Mouse (Mus musculus) midbrain, postnatal 0 days (tissue): Measurements from ENCODE around the gene Nfkbil1. TPM values are rescaled to one million over a fixed set of nuclear protein-coding genes. Genes with fewer than 3 reads are reported as not detected.
A peak's percentile ranks its signal among the peaks of the same experiment; 100 is the strongest.

ENCODE experiments used
- ATAC-seq: fragments of 200-750 bp; cut with Nextera tagmentation; 2 replicates; pipeline ENCODE4 v1.8.0; 2017; ENCODE audit warnings: moderate number of reproducible peaks, mild to moderate bottlenecking, moderate TSS enrichment, moderate library complexity; ENCODE audit not compliant: low FRiP score
- DNase-seq: peaks from one replicate; pipeline ENCODE4 v3.0.0-alpha.2; 2015; ENCODE audit warnings: low spot score
- H3K27ac ChIP-seq: fragments of 300-500 bp; sonication (generic); 2 replicates; pipeline ENCODE4 v1.5.1; 2014; ENCODE audit warnings: low read depth, mild to moderate bottlenecking, low read length, mixed read lengths
- H3K27me3 ChIP-seq: fragments of 300-500 bp; sonication (generic); 2 replicates; pipeline ENCODE4 v1.6.1; 2014; ENCODE audit warnings: low read length, control low read depth, mixed read lengths; ENCODE audit not compliant: insufficient read depth
- H3K36me3 ChIP-seq: fragments of 300-500 bp; sonication (generic); 2 replicates; pipeline ENCODE4 v1.6.1; 2014; ENCODE audit warnings: low read length, control low read depth, mixed read lengths; ENCODE audit not compliant: insufficient read depth
- H3K4me1 ChIP-seq: fragments of 300-500 bp; sonication (generic); 2 replicates; pipeline ENCODE4 v1.6.1; 2014; ENCODE audit warnings: mild to moderate bottlenecking, control low read depth, antibody characterized with exemption, low read length, mixed read lengths; ENCODE audit not compliant: insufficient read depth
- H3K4me2 ChIP-seq: fragments of 300-500 bp; sonication (generic); 2 replicates; pipeline ENCODE4 v1.6.1; 2014; ENCODE audit warnings: low read depth, mild to moderate bottlenecking, low read length, mixed read lengths; ENCODE audit not compliant: poor library complexity, severe bottlenecking
- H3K4me3 ChIP-seq: fragments of 300-500 bp; sonication (generic); 2 replicates; pipeline ENCODE4 v1.5.1; 2014; ENCODE audit warnings: low read depth, mild to moderate bottlenecking, low read length, moderate library complexity
- H3K9ac ChIP-seq: fragments of 300-500 bp; sonication (generic); replicated peaks from 2 replicates; pipeline ENCODE4 v1.6.1; 2014; ENCODE audit warnings: mild to moderate bottlenecking, low read length, moderate library complexity, mixed read lengths; ENCODE audit not compliant: poor library complexity, severe bottlenecking
- H3K9me3 ChIP-seq: fragments of 300-500 bp; sonication (generic); 2 replicates; pipeline ENCODE4 v1.6.1; 2016; ENCODE audit warnings: low read length, control low read depth
- CTCF ChIP-seq: IDR thresholded peaks from 2 replicates; pipeline ENCODE4 v1.5.1; 2016; ENCODE audit warnings: antibody characterized with exemption, mild to moderate bottlenecking
- WGBS: fragments of 180-500 bp; shearing (Covaris S2); extraction: QIAGEN DNeasy Blood & Tissue Kit; methylation state at CpG from one replicate; pipeline ENCODE4 v1.1.7; 2014; 5-methylcytosine and 5-hydroxymethylcytosine counted together
- polyA plus RNA-seq: library from polyadenylated mRNA; unstranded; fragments of >200 nt; fragmentation: Nextera tagmentation; extraction: Ambion mirVana; gene quantifications from 2 replicates; pipeline ENCODE4 v1.2.1, GENCODE M21; 2015
- total RNA-seq: library from RNA; depleted of rRNA; stranded (reverse); fragments of >200 nt; gene quantifications from 2 replicates; pipeline ENCODE4 v1.2.3, GENCODE M21; 2014

Nfkbil1 gene
- total and polyA plus RNA-seq, 2 experiments from 2014 or later = 12.3 to 18.5 TPM

GRCm38 (mm10) chr17:35232043-35232442 is 3.5 kb downstream of the Nfkbil1 start:
- peak; percentile 92 for TF ChIP-seq CTCF
- DNase-seq (peak; percentile 86), ATAC-seq (no peak)
- H3K4me3 ChIP-seq = no peak overlapping the region
- no peak overlapping the region for H3K9ac ChIP-seq
- no peaks in the 10 kb centered on the region for H3K9me3 ChIP-seq
- 10% methylated on average over 12 of the region's 12 CpGs for WGBS
- no peak overlapping the region; the same call in 1 of the 2 replicates for H3K4me2 ChIP-seq
- H3K36me3 ChIP-seq = peaks cover 46% of the 10 kb centered on the region
- H3K4me1 ChIP-seq = peaks cover 5% of the 10 kb centered on the region; the same call in 1 of the 2 replicates
- H3K27me3 ChIP-seq = no peaks in the 10 kb centered on the region
- H3K27ac ChIP-seq = no peak overlapping the region

DNA sequence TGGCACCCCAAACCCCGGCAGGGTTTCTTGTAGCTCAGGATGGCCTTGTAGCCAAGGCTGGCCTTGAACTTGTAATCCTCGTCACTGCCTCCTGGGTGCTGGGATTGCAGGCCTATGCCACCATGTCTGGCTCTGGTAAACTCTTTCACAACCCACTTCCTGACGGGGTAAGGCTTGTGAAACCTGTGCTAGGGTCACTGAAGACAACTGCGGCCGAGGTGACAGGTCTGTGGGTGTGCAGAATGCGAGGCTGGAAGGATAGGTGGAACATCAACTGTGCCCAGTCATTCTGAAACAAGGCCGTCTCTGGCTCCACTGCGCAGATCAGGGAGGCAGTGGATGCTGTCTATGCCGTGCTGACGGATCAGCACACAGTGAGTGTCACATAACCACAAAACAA is 4.6 kb downstream of the Nfkbil1 start:
- Histone ChIP-seq H3K27me3 (no peaks in the 10 kb centered on the region), H3K27ac (no peak overlapping the region), H3K4me3 (no peak overlapping the region), H3K9me3 (no peaks in the 10 kb centered on the region), H3K4me2 (no peak overlapping the region), H3K36me3 (peaks cover 46% of the 10 kb centered on the region), H3K4me1 (peaks cover 5% of the 10 kb centered on the region; the same call in 1 of the 2 replicates), H3K9ac (no peak overlapping the region)
- TF ChIP-seq CTCF = no peak
- ATAC-seq (no peak), DNase-seq (no peak)
- 93% methylated on average over 10 of the region's 10 CpGs for WGBS

DNA sequence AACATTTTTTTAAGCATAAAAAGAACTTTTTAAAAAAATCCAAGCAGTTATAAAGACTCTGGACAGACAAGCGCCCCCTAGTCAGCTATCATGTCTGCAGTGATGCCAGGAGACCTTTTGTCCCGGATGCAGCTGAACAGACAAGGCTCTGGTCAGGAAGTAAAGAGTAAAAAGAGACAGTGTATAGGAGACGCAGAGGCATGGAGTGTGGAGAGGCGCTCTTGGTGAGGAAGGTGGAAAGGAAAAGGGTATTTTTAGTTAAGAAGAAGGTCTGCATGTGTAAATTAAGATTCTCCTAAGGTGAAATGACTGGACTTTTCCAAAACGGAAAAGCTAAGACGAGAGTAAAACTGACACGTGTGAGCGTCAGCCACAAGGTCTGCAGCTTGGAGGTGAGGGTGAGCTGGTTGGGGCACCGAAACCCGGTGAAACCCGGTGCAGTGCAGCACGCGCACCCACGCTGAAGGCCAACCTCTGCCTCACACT is 9.0 kb downstream of the Nfkbil1 start:
- no peak overlapping the region for H3K4me2 ChIP-seq
- DNase-seq = no peak
- H3K9me3 ChIP-seq = no peaks in the 10 kb centered on the region
- no peak for TF ChIP-seq CTCF
- H3K27ac ChIP-seq = no peak overlapping the region
- H3K36me3 ChIP-seq = peaks cover 33% of the 10 kb centered on the region
- no peak overlapping the region for H3K9ac ChIP-seq
- 84% methylated on average over 14 of the region's 14 CpGs for WGBS
- ATAC-seq = no peak
- no peaks in the 10 kb centered on the region for H3K4me1 ChIP-seq
- no peaks in the 10 kb centered on the region for H3K27me3 ChIP-seq
- H3K4me3 ChIP-seq = no peak overlapping the region

DNA sequence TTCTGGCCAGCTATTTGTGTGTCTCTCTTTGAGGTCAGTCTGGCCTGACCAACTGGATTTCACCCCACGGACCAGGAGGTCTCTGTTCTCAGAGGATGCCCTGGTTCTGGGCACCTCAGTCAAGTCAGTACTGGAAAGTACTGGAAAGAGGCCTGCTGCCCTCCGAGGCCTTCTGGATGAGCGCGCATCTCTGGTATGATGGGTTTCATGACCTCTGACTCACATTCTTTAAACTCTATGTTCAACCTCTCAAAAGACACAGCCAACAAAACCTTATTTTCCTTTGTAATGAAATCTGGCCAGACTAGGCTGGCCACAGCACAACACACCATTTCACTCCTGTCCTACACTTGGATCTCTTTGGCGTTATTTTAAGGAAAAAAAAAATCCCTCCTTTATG is 10.1 kb downstream of the Nfkbil1 start:
- H3K9ac ChIP-seq = no peak overlapping the region
- H3K27ac ChIP-seq = no peak overlapping the region
- no peak overlapping the region for H3K4me3 ChIP-seq
- DNase-seq (no peak), ATAC-seq (no peak)
- WGBS = 91% methylated on average over 5 of the region's 5 CpGs
- TF ChIP-seq CTCF = no peak
- H3K27me3 ChIP-seq = no peaks in the 10 kb centered on the region
- no peak overlapping the region for H3K4me2 ChIP-seq
- no peaks in the 10 kb centered on the region for H3K9me3 ChIP-seq
- H3K36me3 ChIP-seq = peaks cover 32% of the 10 kb centered on the region
- H3K4me1 ChIP-seq = no peaks in the 10 kb centered on the region

DNA sequence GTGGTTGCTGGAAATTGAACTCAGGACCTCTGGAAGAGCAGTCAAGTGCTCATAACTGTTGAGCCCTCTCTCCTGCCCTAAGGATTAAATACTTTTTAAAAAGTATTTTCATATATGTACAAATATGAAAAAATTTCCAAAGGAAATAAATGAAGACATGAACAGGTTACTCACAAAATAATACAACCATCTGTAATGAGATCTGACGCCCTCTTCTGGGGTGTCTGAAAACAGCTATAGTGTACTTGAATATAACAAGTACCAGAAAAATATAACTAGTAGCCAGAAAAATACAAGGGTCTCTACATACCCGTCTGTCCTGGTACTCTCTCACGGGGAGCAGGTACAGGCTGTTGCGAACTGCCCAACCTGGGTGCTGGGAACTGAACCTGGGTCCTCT is 11.0 kb downstream of the Nfkbil1 start:
- TF ChIP-seq CTCF = no peak
- 90% methylated on average over 4 of the region's 4 CpGs for WGBS
- no peak overlapping the region for H3K4me2 ChIP-seq
- ATAC-seq (no peak), DNase-seq (no peak)
- H3K27ac ChIP-seq = no peak overlapping the region
- peaks cover 35% of the 10 kb centered on the region for H3K36me3 ChIP-seq
- H3K27me3 ChIP-seq = no peaks in the 10 kb centered on the region
- H3K9ac ChIP-seq = no peak overlapping the region
- H3K4me3 ChIP-seq = no peak overlapping the region
- no peaks in the 10 kb centered on the region for H3K9me3 ChIP-seq
- H3K4me1 ChIP-seq = no peaks in the 10 kb centered on the region

GRCm38 (mm10) chr17:35222299-35222698 is 13.3 kb downstream of the Nfkbil1 start:
- DNase-seq (no peak), ATAC-seq (no peak)
- no peak overlapping the region for H3K27ac ChIP-seq
- no peak overlapping the region for H3K4me3 ChIP-seq
- no peaks in the 10 kb centered on the region for H3K9me3 ChIP-seq
- H3K9ac ChIP-seq = no peak overlapping the region
- H3K27me3 ChIP-seq = no peaks in the 10 kb centered on the region
- 78% methylated on average over 6 of the region's 6 CpGs for WGBS
- no peaks in the 10 kb centered on the region for H3K4me1 ChIP-seq
- H3K4me2 ChIP-seq = no peak overlapping the region
- no peak for TF ChIP-seq CTCF
- peaks cover 22% of the 10 kb centered on the region for H3K36me3 ChIP-seq
